Mouse (Mus musculus) midbrain, embryonic 16.5 days (tissue): ENCODE measurements around the gene Ddx24. TPM values are rescaled to one million over a fixed set of nuclear protein-coding genes. Genes with fewer than 3 reads are reported as not detected.

Experiments used
- ATAC-seq: fragments of 200-750 bp; cut with Nextera tagmentation; 2 replicates; pipeline ENCODE4 v1.8.0; 2017; ENCODE audit warnings: moderate TSS enrichment
- H3K27ac ChIP-seq: fragments of 300-500 bp; sonication (generic); 2 replicates; pipeline ENCODE4 v1.5.1; 2014; ENCODE audit warnings: mild to moderate bottlenecking, low read length, mixed read lengths
- H3K27me3 ChIP-seq: fragments of 300-500 bp; sonication (generic); 2 replicates; pipeline ENCODE4 v1.6.1; 2014; ENCODE audit warnings: low read depth, low read length, mixed read lengths; ENCODE audit not compliant: control insufficient read depth, insufficient read depth
- H3K36me3 ChIP-seq: fragments of 300-500 bp; sonication (generic); 2 replicates; pipeline ENCODE4 v1.6.1; 2014; ENCODE audit warnings: mild to moderate bottlenecking, low read length, moderate library complexity, mixed read lengths; ENCODE audit not compliant: control insufficient read depth, insufficient read depth
- H3K4me1 ChIP-seq: fragments of 300-500 bp; sonication (generic); 2 replicates; pipeline ENCODE4 v1.6.1; 2014; ENCODE audit warnings: mild to moderate bottlenecking, low read length, mixed read lengths; ENCODE audit not compliant: control insufficient read depth, insufficient read depth
- H3K4me2 ChIP-seq: fragments of 300-500 bp; sonication (generic); 2 replicates; pipeline ENCODE4 v1.6.1; 2014; ENCODE audit warnings: mild to moderate bottlenecking, low read length, mixed read lengths
- H3K4me3 ChIP-seq: fragments of 300-500 bp; sonication (generic); 2 replicates; pipeline ENCODE4 v1.5.1; 2014; ENCODE audit warnings: low read depth, mild to moderate bottlenecking, low read length, moderate library complexity, mixed read lengths
- H3K9ac ChIP-seq: fragments of 300-500 bp; sonication (generic); 2 replicates; pipeline ENCODE4 v1.6.1; 2014; ENCODE audit warnings: low read depth, low read length, mixed read lengths
- H3K9me3 ChIP-seq: fragments of 300-500 bp; sonication (generic); replicated peaks from 2 replicates; pipeline ENCODE4 v1.6.1; 2014; ENCODE audit warnings: mild to moderate bottlenecking, low read length, mixed read lengths; ENCODE audit not compliant: control insufficient read depth, poor library complexity, severe bottlenecking
- WGBS: fragments of 180-500 bp; shearing (Covaris S2); extraction: QIAGEN DNeasy Blood & Tissue Kit; methylation state at CpG from one replicate; pipeline ENCODE4 v1.1.7; 2014; 5-methylcytosine and 5-hydroxymethylcytosine counted together
- polyA plus RNA-seq: library from polyadenylated mRNA; unstranded; fragments of >200 nt; fragmentation: Nextera tagmentation; extraction: Ambion mirVana; gene quantifications from 2 replicates; pipeline ENCODE4 v1.2.1, GENCODE M21; 2015

The Ddx24 gene
- polyA plus RNA-seq, 1 experiment from 2014 or later = 150 TPM

DNA sequence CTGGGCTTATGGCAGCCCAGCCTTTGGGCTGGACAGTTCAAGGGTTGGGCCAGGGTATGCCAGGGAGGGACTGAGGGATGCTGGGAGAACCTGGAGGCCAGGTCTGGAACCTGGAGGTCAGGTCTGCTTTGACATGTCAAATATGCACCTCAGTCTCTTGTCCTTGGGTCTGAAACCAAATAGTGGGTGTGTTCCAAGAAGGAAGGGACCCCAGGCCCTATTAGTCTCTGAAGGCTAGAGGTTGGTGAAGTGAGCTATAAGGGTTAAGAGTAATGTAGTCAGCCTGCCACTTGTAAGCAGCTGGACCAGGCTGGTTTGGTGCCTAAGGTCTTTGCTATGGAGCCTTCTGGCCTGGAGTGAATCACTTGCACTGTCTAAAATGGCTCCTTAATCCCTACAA lies 9.2 kb upstream of the Ddx24 start:
- Histone ChIP-seq H3K36me3 (no peaks in the 10 kb centered on the region), H3K27me3 (no peaks in the 10 kb centered on the region), H3K9ac (no peak overlapping the region), H3K4me1 (no peaks in the 10 kb centered on the region), H3K9me3 (no peaks in the 10 kb centered on the region), H3K27ac (no peak overlapping the region), H3K4me3 (no peak overlapping the region), H3K4me2 (no peak overlapping the region)
- ATAC-seq = no peak

- no peaks in the 10 kb centered on the region for H3K27me3 ChIP-seq
- H3K4me1 ChIP-seq = no peaks in the 10 kb centered on the region
- H3K4me2 ChIP-seq = no peak within 1 kb of the TSS
- H3K27ac ChIP-seq = no peak within 1 kb of the TSS
- no peaks in the 10 kb centered on the region for H3K9me3 ChIP-seq
- H3K9ac ChIP-seq = no peak within 1 kb of the TSS
- ATAC-seq = no peak
- no peaks in the 10 kb centered on the region for H3K36me3 ChIP-seq
- H3K4me3 ChIP-seq = no peak within 1 kb of the TSS
- 79% methylated on average over 8 of the region's 8 CpGs for WGBS
These were observed 8.5 kb upstream of the Ddx24 start, which contains the start of gene Ifi27 for GRCm38 (mm10) chr12:103433986-103434731. Ifi27 (plus strand) TSS chr12:103434211.

GRCm38 (mm10) chr12:103433430-103433829 lies 7.8 kb upstream of the Ddx24 start:
- WGBS = 91% methylated on average over 2 of the region's 2 CpGs
- Histone ChIP-seq H3K36me3 (no peaks in the 10 kb centered on the region), H3K27me3 (no peaks in the 10 kb centered on the region), H3K9me3 (no peaks in the 10 kb centered on the region), H3K4me3 (no peak overlapping the region), H3K27ac (no peak overlapping the region), H3K4me2 (no peak overlapping the region), H3K4me1 (no peaks in the 10 kb centered on the region), H3K9ac (no peak overlapping the region)
- no peak for ATAC-seq

DNA sequence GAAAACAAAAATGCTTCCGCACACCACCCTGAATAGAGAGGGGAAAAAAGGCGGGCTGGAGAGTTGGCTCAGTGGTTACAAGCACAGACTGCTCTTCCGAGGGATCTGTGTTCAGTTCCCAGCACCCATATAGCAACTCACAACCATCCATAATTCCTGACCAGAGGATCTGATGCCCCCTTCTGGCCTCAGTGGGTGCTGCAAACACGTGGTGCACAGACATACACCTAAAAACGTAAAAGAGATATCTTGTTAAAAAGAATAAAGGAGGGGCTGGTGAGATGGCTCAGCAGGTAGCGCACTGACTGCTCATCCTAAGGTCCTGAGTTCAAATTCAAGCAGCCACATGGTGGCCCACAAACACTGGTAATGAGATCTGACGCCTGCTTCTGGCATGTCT lies 1.1 kb upstream of the Ddx24 start:
- 91% methylated on average over 7 of the region's 7 CpGs for WGBS
- ATAC-seq = no peak
- Histone ChIP-seq H3K4me3 (no peak overlapping the region), H3K9me3 (no peaks in the 10 kb centered on the region), H3K4me1 (peaks cover 29% of the 10 kb centered on the region), H3K9ac (no peak overlapping the region), H3K27ac (no peak overlapping the region), H3K27me3 (no peaks in the 10 kb centered on the region), H3K4me2 (no peak overlapping the region), H3K36me3 (peaks cover 7% of the 10 kb centered on the region)

DNA sequence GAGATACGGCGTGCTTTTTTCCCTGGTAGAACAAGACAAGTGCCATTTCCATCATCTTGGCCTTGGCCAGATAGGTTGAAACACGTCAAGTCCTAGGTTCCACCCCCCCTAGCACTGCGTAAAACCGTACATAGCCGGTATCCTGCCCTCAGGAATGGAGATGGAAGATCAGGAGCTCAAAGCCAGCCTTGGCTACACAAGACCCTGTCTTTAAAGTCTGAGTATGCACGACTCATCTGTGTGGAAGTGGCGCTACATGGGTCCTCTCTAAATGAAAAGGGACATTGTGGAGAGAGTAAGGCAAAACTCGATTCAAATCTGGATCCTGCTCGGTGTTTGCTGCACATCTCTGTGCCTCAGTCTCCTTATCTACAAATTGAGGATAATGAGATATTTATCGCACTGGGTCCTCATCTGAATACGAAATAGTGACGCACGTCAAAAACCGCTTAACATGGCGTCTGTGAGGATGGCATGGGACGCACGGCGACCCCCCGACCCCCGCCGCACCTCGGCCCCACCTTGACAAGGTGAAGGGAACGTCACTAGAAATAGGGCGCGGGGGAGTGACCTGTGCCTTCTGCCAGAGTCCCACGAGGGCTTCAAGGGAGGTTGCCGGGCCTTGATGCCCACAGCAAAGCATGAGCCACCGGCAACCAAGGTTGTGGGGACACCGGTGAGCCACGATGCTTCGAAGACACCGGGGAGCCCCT lies 458 bp downstream of the Ddx24 start:
- peak overlapping the region; percentile 66 for H3K27ac ChIP-seq
- ATAC-seq = no peak; the same call in 1 of the 2 replicates

DNA sequence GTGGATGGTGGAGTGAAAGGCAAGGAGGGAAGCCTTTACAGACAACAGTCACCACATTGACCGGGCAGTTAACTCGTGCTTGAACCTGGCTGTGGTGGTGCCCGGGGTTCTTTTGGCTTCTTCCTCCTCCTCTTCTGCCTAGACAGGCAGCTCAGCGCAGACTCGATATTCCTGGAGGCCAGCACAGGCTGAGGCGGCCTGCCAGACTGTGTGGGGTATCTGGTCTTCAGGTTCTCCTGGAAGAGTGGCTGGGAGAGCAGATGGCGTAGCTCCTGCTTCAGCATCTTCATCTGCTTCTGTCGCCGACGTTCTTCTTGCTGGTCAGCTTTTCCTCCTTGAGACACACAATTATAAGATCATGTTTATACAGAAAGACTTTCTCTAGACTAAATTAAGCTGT lies 17.5 kb downstream of the Ddx24 start:
- Histone ChIP-seq H3K9me3 (no peaks in the 10 kb centered on the region), H3K36me3 (peaks cover 57% of the 10 kb centered on the region), H3K4me3 (no peak overlapping the region), H3K4me2 (no peak overlapping the region), H3K4me1 (no peaks in the 10 kb centered on the region), H3K27ac (no peak overlapping the region), H3K27me3 (no peaks in the 10 kb centered on the region), H3K9ac (no peak overlapping the region)
- WGBS = 96% methylated on average over 10 of the region's 10 CpGs
- no peak for ATAC-seq

More for the DNA sequence above, 458 bp downstream of the Ddx24 start:
- no peaks in the 10 kb centered on the region for H3K27me3 ChIP-seq
- H3K36me3 ChIP-seq = peaks cover 7% of the 10 kb centered on the region
- H3K9me3 ChIP-seq = no peaks in the 10 kb centered on the region
- peaks cover 39% of the 10 kb centered on the region for H3K4me1 ChIP-seq
- 8% methylated on average over 33 of the region's 33 CpGs for WGBS
- H3K4me2 ChIP-seq = peak overlapping the region; percentile 68
- H3K9ac ChIP-seq = peak overlapping the region; percentile 85
- H3K4me3 ChIP-seq = peak overlapping the region; percentile 74

DNA sequence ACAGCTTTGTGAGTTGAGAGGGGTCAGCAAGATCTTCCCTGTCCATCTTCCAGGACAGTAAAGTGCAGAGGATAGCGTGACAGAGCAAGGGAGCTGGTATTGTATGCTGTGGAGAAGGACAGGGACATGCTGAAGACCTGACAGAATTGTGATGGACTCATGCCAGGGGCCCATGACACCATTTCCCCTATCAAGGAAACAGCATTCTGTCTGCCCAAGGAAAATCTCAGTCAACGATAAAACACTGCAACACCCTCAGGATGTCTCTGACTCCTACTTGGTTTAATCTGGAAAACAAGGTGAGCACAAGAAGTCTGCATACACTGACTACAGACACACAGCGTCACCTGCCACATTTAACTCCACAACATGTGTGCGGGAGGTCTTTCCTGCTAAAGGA lies 17.9 kb downstream of the Ddx24 start, which contains the start of gene 9330161L09Rik:
Gene 9330161L09Rik, minus strand, starts transcription at position 101 of the 400 bp plus-strand sequence.
- no peaks in the 10 kb centered on the region for H3K27me3 ChIP-seq
- 96% methylated on average over 4 of the region's 4 CpGs for WGBS
- H3K36me3 ChIP-seq = peaks cover 58% of the 10 kb centered on the region
- no peak within 1 kb of the TSS for H3K9ac ChIP-seq
- H3K4me3 ChIP-seq = no peak within 1 kb of the TSS
- no peaks in the 10 kb centered on the region for H3K4me1 ChIP-seq
- no peak within 1 kb of the TSS for H3K4me2 ChIP-seq
- no peak within 1 kb of the TSS for H3K27ac ChIP-seq
- no peaks in the 10 kb centered on the region for H3K9me3 ChIP-seq
- ATAC-seq = no peak

DNA sequence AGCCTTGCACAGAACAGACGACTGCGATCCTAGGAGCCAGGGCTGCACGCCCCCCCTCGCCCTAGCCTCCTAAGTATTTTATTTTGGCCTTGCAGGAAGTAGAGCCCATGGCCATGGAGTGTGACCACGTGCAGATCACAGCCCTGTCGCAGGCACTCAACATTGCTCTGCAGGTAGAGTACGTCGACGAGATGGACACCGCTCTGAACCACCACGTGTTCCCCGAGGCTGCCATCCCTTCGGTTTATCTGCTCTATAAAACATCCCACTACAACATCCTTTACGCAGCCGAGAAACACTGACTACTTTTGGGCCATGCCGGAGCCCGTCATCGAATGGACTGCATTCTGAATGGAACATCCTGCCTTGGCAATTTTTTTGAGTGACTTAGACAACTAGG lies 21.5 kb downstream of the Ddx24 start:
- Histone ChIP-seq H3K27ac (no peak overlapping the region), H3K4me2 (no peak overlapping the region)
- WGBS = 86% methylated on average over 18 of the region's 18 CpGs

DNA sequence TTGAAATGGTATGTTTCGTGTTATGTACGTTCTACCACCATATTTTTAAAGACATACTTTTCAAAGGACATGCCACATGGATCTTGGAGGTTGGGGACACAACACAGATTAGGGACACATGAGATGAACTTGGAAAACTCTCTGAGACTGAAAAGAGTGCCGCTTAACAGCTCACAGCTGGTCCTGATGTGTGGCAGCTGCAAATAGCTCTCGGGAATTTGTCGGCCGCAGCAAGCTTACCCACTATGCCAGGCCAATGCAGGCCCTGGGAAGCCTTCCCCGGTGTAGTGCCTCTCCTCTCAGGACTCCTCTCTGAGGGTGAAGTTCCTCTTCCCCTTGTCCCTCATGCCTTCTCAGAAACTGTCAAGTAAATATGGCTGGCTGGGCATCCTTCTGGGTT lies 28.9 kb downstream of the Ddx24 start:
- no peak overlapping the region for H3K4me3 ChIP-seq
- no peak overlapping the region for H3K27ac ChIP-seq
- no peak for ATAC-seq
- no peaks in the 10 kb centered on the region for H3K27me3 ChIP-seq
- H3K9me3 ChIP-seq = no peaks in the 10 kb centered on the region
- no peaks in the 10 kb centered on the region for H3K36me3 ChIP-seq
- H3K4me1 ChIP-seq = no peaks in the 10 kb centered on the region
- no peak overlapping the region for H3K9ac ChIP-seq
- no peak overlapping the region for H3K4me2 ChIP-seq
- WGBS = 84% methylated on average over 7 of the region's 7 CpGs

More for the DNA sequence above, 21.5 kb downstream of the Ddx24 start:
- ATAC-seq = no peak
- H3K4me3 ChIP-seq = no peak overlapping the region
- H3K27me3 ChIP-seq = no peaks in the 10 kb centered on the region
- no peaks in the 10 kb centered on the region for H3K9me3 ChIP-seq
- H3K36me3 ChIP-seq = peaks cover 42% of the 10 kb centered on the region
- H3K9ac ChIP-seq = no peak overlapping the region
- H3K4me1 ChIP-seq = no peaks in the 10 kb centered on the region
